Mouse (Mus musculus): Measurements from ENCODE around the gene Elp4.
A peak's percentile ranks its signal among the peaks of the same experiment; 100 is the strongest.

Gene Elp4

GRCm38 (mm10) chr2:105710511-105710910 is 193.9 kb downstream of the Elp4 start:
- DNase-seq, result no peak

GRCm38 (mm10) chr2:105709126-105709525 is 195.2 kb downstream of the Elp4 start:
- no peak for DNase-seq

GRCm38 (mm10) chr2:105705320-105705719 is 199.0 kb downstream of the Elp4 start:
- DNase-seq, result no peak

- no peak for DNase-seq
These were observed 201.8 kb downstream of the Elp4 start for GRCm38 (mm10) chr2:105702586-105702985.

GRCm38 (mm10) chr2:105701781-105702180 is 202.6 kb downstream of the Elp4 start:
- no peak for DNase-seq

- DNase-seq, result no peak
These were observed 205.7 kb downstream of the Elp4 start for GRCm38 (mm10) chr2:105698631-105699030.

- no peak for DNase-seq
These were observed 206.6 kb downstream of the Elp4 start for GRCm38 (mm10) chr2:105697741-105698140.

GRCm38 (mm10) chr2:105691296-105691695 is 213.1 kb downstream of the Elp4 start:
- no peak for DNase-seq

- DNase-seq, result no peak
These were observed 214.4 kb downstream of the Elp4 start for GRCm38 (mm10) chr2:105689771-105690639.

GRCm38 (mm10) chr2:105689304-105689770 is 215.0 kb downstream of the Elp4 start:
- no peak for DNase-seq

- DNase-seq, result no peak
These were observed 215.7 kb downstream of the Elp4 start for GRCm38 (mm10) chr2:105688436-105689303.

- DNase-seq, result no peak
These were observed 216.4 kb downstream of the Elp4 start for GRCm38 (mm10) chr2:105688011-105688410.

GRCm38 (mm10) chr2:105687317-105687991 is 216.9 kb downstream of the Elp4 start:
- peak in 1 of 2 experiments; percentile 56 for DNase-seq

GRCm38 (mm10) chr2:105686363-105687316 is 217.7 kb downstream of the Elp4 start:
- no peak for DNase-seq

GRCm38 (mm10) chr2:105685651-105686050 is 218.7 kb downstream of the Elp4 start:
- no peak for DNase-seq

GRCm38 (mm10) chr2:105684991-105685650 is 219.2 kb downstream of the Elp4 start:
- no peak for DNase-seq

GRCm38 (mm10) chr2:105683771-105684410 is 220.5 kb downstream of the Elp4 start:
- DNase-seq, result no peak

- DNase-seq, result no peak
These were observed 221.6 kb downstream of the Elp4 start for GRCm38 (mm10) chr2:105682634-105683351.

GRCm38 (mm10) chr2:105682011-105682501 is 222.3 kb downstream of the Elp4 start:
- no peak for DNase-seq
